Mouse (Mus musculus) lung, adult 2 months (tissue): ENCODE data around the gene Calml4.

ENCODE experiments used
- CTCF ChIP-seq: fragments of 200-500 bp; IDR thresholded peaks from 2 replicates; pipeline ENCODE4 v1.5.1; 2011; ENCODE audit warnings: mild to moderate bottlenecking, low read length, control low read depth; ENCODE audit not compliant: insufficient read depth
- POLR2A ChIP-seq: fragments of 200-500 bp; IDR thresholded peaks from 2 replicates; pipeline ENCODE4 v1.6.1; 2011; ENCODE audit warnings: low read depth, mild to moderate bottlenecking, control low read depth, low read length, borderline replicate concordance; ENCODE audit errors: extremely low read depth

DNA sequence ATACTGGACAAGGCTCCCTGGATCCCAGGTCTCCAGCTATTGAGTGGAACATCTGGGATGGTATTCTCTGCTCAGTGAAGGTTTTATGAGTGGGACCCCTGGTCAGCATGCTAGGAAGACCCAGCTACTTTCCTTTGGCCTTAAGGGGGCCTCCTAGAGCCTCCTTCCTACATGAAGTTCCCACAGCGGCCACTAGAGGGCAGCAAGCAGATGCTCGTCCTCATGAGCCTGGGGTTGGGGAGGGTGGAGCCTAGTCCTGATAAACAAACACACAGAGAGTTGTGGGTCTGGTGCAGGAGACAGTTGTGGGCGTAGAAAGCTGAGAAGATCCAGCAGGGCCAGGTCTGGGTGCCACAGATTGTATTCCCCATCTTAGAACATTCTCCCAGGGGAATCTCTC is 10.2 kb upstream of the Calml4 start:
- TF ChIP-seq CTCF (peak; percentile 94), POLR2A (no peak)
